In genomic region chr5:122235196-122235836, GRCm38 (mm10) we compare ENCODE assay signal across 11 mouse cellular contexts. TPM values are rescaled to one million over a fixed set of nuclear protein-coding genes. Genes with fewer than 3 reads are reported as not detected.
DNase-seq lines count a peak whose midpoint lies in the region; ATAC-seq lines count a peak whose summit lies in the region.
"Had no signal": no experiment of that assay in that cellular context is flagged by ENCODE, and none has a peak within 500 bp of the region (broad histone marks: within the 10 kb centered on the region; RNA-seq: fewer than 3 reads in every experiment).

No protein-coding gene starts in this region.

- H3K4me1 ChIP-seq in forebrain, embryonic 16.5 days (replicated peaks; ENCODE audit: control insufficient read depth, insufficient read depth, low read length) = peaks cover 15% of the 10 kb centered on the region
- H3K4me1 ChIP-seq in forebrain, embryonic 13.5 days = no peaks in the 10 kb centered on the region; the same call in 1 of the 2 replicates
- peaks cover 5% of the 10 kb centered on the region; the same call in 1 of the 2 replicates for H3K4me1 ChIP-seq in midbrain, embryonic 10.5 days
- H3K4me1 ChIP-seq in midbrain, embryonic 11.5 days (ENCODE audit: control insufficient read depth, insufficient read depth, low read length) = no peaks in the 10 kb centered on the region
- H3K4me1 ChIP-seq: neural tube, embryonic 12.5 days had no signal

- H3K9me3 ChIP-seq in forebrain, embryonic 16.5 days (ENCODE audit: control insufficient read depth, low read length) = no peaks in the 10 kb centered on the region
- no peaks in the 10 kb centered on the region for H3K9me3 ChIP-seq in forebrain, embryonic 13.5 days (replicated peaks)
- H3K9me3 ChIP-seq in midbrain, embryonic 10.5 days (replicated peaks) = no peaks in the 10 kb centered on the region
- no peaks in the 10 kb centered on the region for H3K9me3 ChIP-seq in midbrain, embryonic 11.5 days (ENCODE audit: control insufficient read depth, low read length)
- H3K9me3 ChIP-seq: neural tube, embryonic 12.5 days had no signal

- no peaks in the 10 kb centered on the region for H3K27me3 ChIP-seq in forebrain, embryonic 16.5 days (replicated peaks; ENCODE audit: control insufficient read depth, insufficient read depth, low read length)
- H3K27me3 ChIP-seq in forebrain, embryonic 13.5 days = no peaks in the 10 kb centered on the region
- H3K27me3 ChIP-seq in midbrain, embryonic 10.5 days (ENCODE audit: low read depth, poor library complexity, severe bottlenecking) = no peaks in the 10 kb centered on the region
- no peaks in the 10 kb centered on the region for H3K27me3 ChIP-seq in midbrain, embryonic 11.5 days (ENCODE audit: control insufficient read depth, insufficient read depth, low read length)
- H3K27me3 ChIP-seq: neural tube, embryonic 12.5 days had no signal

- WGBS in forebrain, embryonic 16.5 days = 61% methylated on average over 9 of the region's 9 CpGs
- WGBS in forebrain, embryonic 13.5 days = 70% methylated on average over 9 of the region's 9 CpGs
- WGBS in midbrain, embryonic 10.5 days = 77% methylated on average over 9 of the region's 9 CpGs
- 78% methylated on average over 9 of the region's 9 CpGs for WGBS in midbrain, embryonic 11.5 days

- H3K27ac ChIP-seq in forebrain, embryonic 16.5 days (ENCODE audit: low read length) = peak overlapping the region; percentile 40; the same call in 1 of the 2 replicates
- H3K27ac ChIP-seq in forebrain, embryonic 13.5 days = no peak overlapping the region
- H3K27ac ChIP-seq in midbrain, embryonic 10.5 days (replicated peaks) = 0 out of 2 replicates have a peak overlapping the region, but pooled peaks have one; percentile 17
- H3K27ac ChIP-seq in midbrain, embryonic 11.5 days (ENCODE audit: low read depth, low read length) = no peak overlapping the region
- H3K27ac ChIP-seq: neural tube, embryonic 12.5 days had no signal

- no peak overlapping the region; the same call in 1 of the 2 replicates for H3K9ac ChIP-seq in forebrain, embryonic 16.5 days (replicated peaks; ENCODE audit: low read depth, low read length)
- H3K9ac ChIP-seq in forebrain, embryonic 13.5 days = no peak overlapping the region
- no peak overlapping the region for H3K9ac ChIP-seq in midbrain, embryonic 11.5 days (ENCODE audit: low read length)
- H3K9ac ChIP-seq: neural tube, embryonic 12.5 days had no signal

- H3K36me3 ChIP-seq in forebrain, embryonic 16.5 days (ENCODE audit: control insufficient read depth, insufficient read depth) = no peaks in the 10 kb centered on the region
- H3K36me3 ChIP-seq in forebrain, embryonic 13.5 days (ENCODE audit: poor library complexity, severe bottlenecking) = peaks cover 8% of the 10 kb centered on the region
- H3K36me3 ChIP-seq in midbrain, embryonic 10.5 days = peaks cover 37% of the 10 kb centered on the region
- H3K36me3 ChIP-seq in midbrain, embryonic 11.5 days (ENCODE audit: control insufficient read depth, insufficient read depth, low read length) = no peaks in the 10 kb centered on the region; the same call in none of the 2 replicates

- H3K4me2 ChIP-seq in forebrain, embryonic 16.5 days (ENCODE audit: low read length) = no peak overlapping the region
- no peak overlapping the region for H3K4me2 ChIP-seq in forebrain, embryonic 13.5 days
- H3K4me2 ChIP-seq in midbrain, embryonic 11.5 days = no peak overlapping the region
- H3K4me2 ChIP-seq: neural tube, embryonic 12.5 days had no signal

- no peak for DNase-seq in midbrain, embryonic 10.5 days (ENCODE audit: low spot score)
- no peak for DNase-seq in midbrain, embryonic 11.5 days (ENCODE audit: low spot score, missing footprints)
- peak; percentile 82 for DNase-seq in thymus, postnatal 14 days
- no peak for DNase-seq in adrenal gland, adult 2 months
- DNase-seq in right cerebral cortex, postnatal 4 days = no peak
- DNase-seq: heart, postnatal 36 days; liver had no signal

- no peak; the same call in 1 of the 2 replicates for ATAC-seq in forebrain, embryonic 16.5 days
- no peak for ATAC-seq in forebrain, embryonic 13.5 days
- ATAC-seq in midbrain, embryonic 11.5 days (ENCODE audit: low FRiP score) = no peak
- peak; percentile 18 for ATAC-seq in inflammation-experienced regulatory T-cells, adult 6 months

- H3K4me3 ChIP-seq in forebrain, embryonic 16.5 days (replicated peaks; ENCODE audit: low read length) = no peak overlapping the region
- no peak overlapping the region for H3K4me3 ChIP-seq in forebrain, embryonic 13.5 days
- no peak overlapping the region for H3K4me3 ChIP-seq in midbrain, embryonic 10.5 days
- H3K4me3 ChIP-seq in midbrain, embryonic 11.5 days (ENCODE audit: low read depth, low read length) = no peak overlapping the region
- H3K4me3 ChIP-seq: neural tube, embryonic 12.5 days had no signal

RNA-seq across cellular contexts. Expression of gene Hvcn1, which starts 28.7 kb away (rescaled TPM):
- polyA plus RNA-seq in forebrain, embryonic 16.5 days (2015; fragmentation: Nextera tagmentation; extraction: Ambion mirVana) = 1.2 and 1.7 TPM in 2 replicates
- polyA plus RNA-seq in forebrain, embryonic 13.5 days (2015; fragmentation: Nextera tagmentation; extraction: Ambion mirVana) = 2.9 and 3.0 TPM in 2 replicates
- polyA plus RNA-seq in midbrain, embryonic 10.5 days (2016; fragmentation: Nextera tagmentation; extraction: Ambion mirVana) = 17.7 TPM in 2 replicates
- 11.4 and 12.5 TPM in 2 replicates for polyA plus RNA-seq in midbrain, embryonic 11.5 days (2014; fragmentation: Nextera tagmentation; extraction: Ambion mirVana)
- 10 to 100 TPM; 31.9 to 54.2 (median 48.9) TPM for polyA plus RNA-seq in inflammation-experienced regulatory T-cells, adult 6 months (2017; shearing (Covaris generic))
- 1 to 10 TPM; 1.8 to 2.4 TPM for total RNA-seq in adrenal gland, adult 2 months (2021)
- 2.5 and 3.7 TPM in 2 replicates for polyA plus RNA-seq in adrenal gland, adult 2 months (2012; rRNA removed)

RNA-seq across cellular contexts. Expression of gene Tctn1, which starts 28.9 kb away (rescaled TPM):
- 3.6 and 4.8 TPM in 2 replicates for polyA plus RNA-seq in forebrain, embryonic 16.5 days (2015; fragmentation: Nextera tagmentation; extraction: Ambion mirVana)
- 4.8 and 4.9 TPM in 2 replicates for polyA plus RNA-seq in forebrain, embryonic 13.5 days (2015; fragmentation: Nextera tagmentation; extraction: Ambion mirVana)
- polyA plus RNA-seq in midbrain, embryonic 10.5 days (2016; fragmentation: Nextera tagmentation; extraction: Ambion mirVana) = 5.9 and 6.4 TPM in 2 replicates
- polyA plus RNA-seq in midbrain, embryonic 11.5 days (2014; fragmentation: Nextera tagmentation; extraction: Ambion mirVana) = 4.3 and 4.8 TPM in 2 replicates
- 1 to 10 TPM in 1 of 3 experiments, under 1 TPM in 2; 0.68 to 1.7 (median 0.90) TPM for polyA plus RNA-seq in inflammation-experienced regulatory T-cells, adult 6 months (2017; shearing (Covaris generic))
- 10 to 100 TPM; 11.4 to 14.2 TPM for total RNA-seq in adrenal gland, adult 2 months (2021)
- 47.0 and 58.3 TPM in 2 replicates for polyA plus RNA-seq in adrenal gland, adult 2 months (2012; rRNA removed)

RNA-seq across cellular contexts. Expression of gene Pptc7, which starts 48.8 kb away (rescaled TPM):
- polyA plus RNA-seq in forebrain, embryonic 16.5 days (2015; fragmentation: Nextera tagmentation; extraction: Ambion mirVana) = 8.2 and 8.5 TPM in 2 replicates
- polyA plus RNA-seq in forebrain, embryonic 13.5 days (2015; fragmentation: Nextera tagmentation; extraction: Ambion mirVana) = 7.5 and 7.7 TPM in 2 replicates
- 7.3 and 7.7 TPM in 2 replicates for polyA plus RNA-seq in midbrain, embryonic 10.5 days (2016; fragmentation: Nextera tagmentation; extraction: Ambion mirVana)
- polyA plus RNA-seq in midbrain, embryonic 11.5 days (2014; fragmentation: Nextera tagmentation; extraction: Ambion mirVana) = 7.6 and 8.8 TPM in 2 replicates
- 10 to 100 TPM in 2 of 3 experiments, 1 to 10 TPM in 1; 9.6 to 21.6 (median 20.9) TPM for polyA plus RNA-seq in inflammation-experienced regulatory T-cells, adult 6 months (2017; shearing (Covaris generic))
- 10 to 100 TPM; 52.0 to 63.4 TPM for total RNA-seq in adrenal gland, adult 2 months (2021)
- polyA plus RNA-seq in adrenal gland, adult 2 months (2012; rRNA removed) = 46.3 and 57.5 TPM in 2 replicates

Comparison
In these comparisons a context has a peak if more than half of its experiments do, and no peak if none do; other contexts are left out.
1. H3K27ac ChIP-seq: peak in forebrain, embryonic 16.5 days (single experiment) and midbrain, embryonic 10.5 days (single experiment); none in forebrain, embryonic 13.5 days (single experiment) and midbrain, embryonic 11.5 days (single experiment).